Mouse (Mus musculus): ENCODE results near the gene Fam126b. TPM values are rescaled to one million over a fixed set of nuclear protein-coding genes. Genes with fewer than 3 reads are reported as not detected.

Gene Fam126b
- total and polyA plus RNA-seq, 2 experiments from 2014 or later, result 11.7 to 18.1 TPM

- Histone ChIP-seq H3K9ac (replicated peaks; ENCODE audit: low read length, poor library complexity, severe bottlenecking) (peak overlapping the region; percentile 94), H3K4me3 (ENCODE audit: low read depth, low read length) (peak overlapping the region; percentile 78), H3K4me2 (ENCODE audit: low read depth, low read length, poor library complexity, severe bottlenecking) (peak overlapping the region; percentile 79), H3K27me3 (ENCODE audit: insufficient read depth, low read length) (no peaks in the 10 kb centered on the region), H3K27ac (ENCODE audit: low read depth, low read length) (peak overlapping the region; percentile 87), H3K36me3 (ENCODE audit: insufficient read depth, low read length) (no peaks in the 10 kb centered on the region), H3K4me1 (ENCODE audit: insufficient read depth, low read length) (peaks cover 6% of the 10 kb centered on the region; the same call in 1 of the 2 replicates), H3K9me3 (ENCODE audit: low read length) (no peaks in the 10 kb centered on the region)
- no peak for TF ChIP-seq CTCF (IDR thresholded peaks at IDR 0.05)
- WGBS, result 6% methylated on average over 35 of the region's 36 CpGs
- no peak for DNase-seq (ENCODE audit: low spot score)
- peak; percentile 64 for ATAC-seq (ENCODE audit: low FRiP score)
Measured at GRCm38 (mm10) chr1:58585373-58586170, 551 bp downstream of the Fam126b start.

- no peak overlapping the region for H3K27ac ChIP-seq (ENCODE audit: low read depth, low read length)
- peaks cover 6% of the 10 kb centered on the region; the same call in 1 of the 2 replicates for H3K4me1 ChIP-seq (ENCODE audit: insufficient read depth, low read length)
- DNase-seq (ENCODE audit: low spot score) (peak; percentile 21), ATAC-seq (ENCODE audit: low FRiP score) (no peak)
- no peaks in the 10 kb centered on the region for H3K36me3 ChIP-seq (ENCODE audit: insufficient read depth, low read length)
- TF ChIP-seq CTCF (IDR thresholded peaks at IDR 0.05), result peak; percentile 63
- H3K4me2 ChIP-seq (ENCODE audit: low read depth, low read length, poor library complexity, severe bottlenecking), result no peak overlapping the region
- WGBS, result 81% methylated on average over 1 of the region's 1 CpGs
- H3K9ac ChIP-seq (replicated peaks; ENCODE audit: low read length, poor library complexity, severe bottlenecking), result no peak overlapping the region
- H3K4me3 ChIP-seq (ENCODE audit: low read depth, low read length), result no peak overlapping the region
- H3K9me3 ChIP-seq (ENCODE audit: low read length), result no peaks in the 10 kb centered on the region
- H3K27me3 ChIP-seq (ENCODE audit: insufficient read depth, low read length), result no peaks in the 10 kb centered on the region
Measured at GRCm38 (mm10) chr1:58584271-58584670, 1.9 kb downstream of the Fam126b start.

GRCm38 (mm10) chr1:58582611-58583010 is 3.5 kb downstream of the Fam126b start:
- no peaks in the 10 kb centered on the region for H3K36me3 ChIP-seq (ENCODE audit: insufficient read depth, low read length)
- no peaks in the 10 kb centered on the region for H3K9me3 ChIP-seq (ENCODE audit: low read length)
- TF ChIP-seq CTCF (IDR thresholded peaks at IDR 0.05), result no peak
- no peak overlapping the region for H3K27ac ChIP-seq (ENCODE audit: low read depth, low read length)
- H3K4me1 ChIP-seq (ENCODE audit: insufficient read depth, low read length), result peaks cover 6% of the 10 kb centered on the region; the same call in 1 of the 2 replicates
- WGBS, result 83% methylated on average over 1 of the region's 1 CpGs
- H3K9ac ChIP-seq (replicated peaks; ENCODE audit: low read length, poor library complexity, severe bottlenecking), result no peak overlapping the region
- ATAC-seq (ENCODE audit: low FRiP score) (no peak), DNase-seq (ENCODE audit: low spot score) (no peak)
- no peak overlapping the region for H3K4me2 ChIP-seq (ENCODE audit: low read depth, low read length, poor library complexity, severe bottlenecking)
- no peaks in the 10 kb centered on the region for H3K27me3 ChIP-seq (ENCODE audit: insufficient read depth, low read length)
- H3K4me3 ChIP-seq (ENCODE audit: low read depth, low read length), result no peak overlapping the region

GRCm38 (mm10) chr1:58579179-58579578 is 6.9 kb downstream of the Fam126b start:
- no peaks in the 10 kb centered on the region for H3K36me3 ChIP-seq (ENCODE audit: insufficient read depth, low read length)
- no peaks in the 10 kb centered on the region for H3K27me3 ChIP-seq (ENCODE audit: insufficient read depth, low read length)
- no peaks in the 10 kb centered on the region for H3K4me1 ChIP-seq (ENCODE audit: insufficient read depth, low read length)
- H3K4me2 ChIP-seq (ENCODE audit: low read depth, low read length, poor library complexity, severe bottlenecking), result no peak overlapping the region
- DNase-seq (ENCODE audit: low spot score) (peak; percentile 29), ATAC-seq (ENCODE audit: low FRiP score) (no peak)
- no peak overlapping the region for H3K9ac ChIP-seq (replicated peaks; ENCODE audit: low read length, poor library complexity, severe bottlenecking)
- TF ChIP-seq CTCF (IDR thresholded peaks at IDR 0.05), result peak; percentile 68
- 91% methylated on average over 2 of the region's 2 CpGs for WGBS
- no peaks in the 10 kb centered on the region for H3K9me3 ChIP-seq (ENCODE audit: low read length)
- H3K4me3 ChIP-seq (ENCODE audit: low read depth, low read length), result no peak overlapping the region
- no peak overlapping the region for H3K27ac ChIP-seq (ENCODE audit: low read depth, low read length)

GRCm38 (mm10) chr1:58570437-58570836 is 15.7 kb downstream of the Fam126b start:
- Histone ChIP-seq H3K27me3 (ENCODE audit: insufficient read depth, low read length) (no peaks in the 10 kb centered on the region), H3K9ac (replicated peaks; ENCODE audit: low read length, poor library complexity, severe bottlenecking) (no peak overlapping the region), H3K4me3 (ENCODE audit: low read depth, low read length) (no peak overlapping the region), H3K4me1 (ENCODE audit: insufficient read depth, low read length) (no peaks in the 10 kb centered on the region), H3K4me2 (ENCODE audit: low read depth, low read length, poor library complexity, severe bottlenecking) (no peak overlapping the region), H3K36me3 (ENCODE audit: insufficient read depth, low read length) (no peaks in the 10 kb centered on the region), H3K9me3 (ENCODE audit: low read length) (no peaks in the 10 kb centered on the region), H3K27ac (ENCODE audit: low read depth, low read length) (no peak overlapping the region)
- 44% methylated on average over 4 of the region's 4 CpGs for WGBS
- no peak for DNase-seq (ENCODE audit: low spot score)
- no peak for TF ChIP-seq CTCF (IDR thresholded peaks at IDR 0.05)
- no peak for ATAC-seq (ENCODE audit: low FRiP score)

GRCm38 (mm10) chr1:58568456-58569130 is 17.5 kb downstream of the Fam126b start:
- TF ChIP-seq CTCF (IDR thresholded peaks at IDR 0.05), result no peak
- Histone ChIP-seq H3K4me2 (ENCODE audit: low read depth, low read length, poor library complexity, severe bottlenecking) (no peak overlapping the region), H3K4me3 (ENCODE audit: low read depth, low read length) (no peak overlapping the region), H3K4me1 (ENCODE audit: insufficient read depth, low read length) (no peaks in the 10 kb centered on the region), H3K27me3 (ENCODE audit: insufficient read depth, low read length) (no peaks in the 10 kb centered on the region), H3K9me3 (ENCODE audit: low read length) (no peaks in the 10 kb centered on the region), H3K9ac (replicated peaks; ENCODE audit: low read length, poor library complexity, severe bottlenecking) (no peak overlapping the region), H3K27ac (ENCODE audit: low read depth, low read length) (no peak overlapping the region), H3K36me3 (ENCODE audit: insufficient read depth, low read length) (no peaks in the 10 kb centered on the region)
- no peak for DNase-seq (ENCODE audit: low spot score)
- ATAC-seq (ENCODE audit: low FRiP score), result no peak
